Mouse (Mus musculus) forebrain, embryonic 15.5 days (tissue): ENCODE measurements at regions not wholly inside any gene's neighbourhood (a gene's known extent, or its start where the extent isn't known, plus 50 kb on each side); places are given as distances from the start of the nearest gene placed in this dataset.

Experiments used
- ATAC-seq: fragments of 200-750 bp; cut with Nextera tagmentation; replicated peaks from 2 replicates; pipeline ENCODE4 v1.8.0; 2017; ENCODE audit warnings: mild to moderate bottlenecking, moderate TSS enrichment, moderate library complexity
- H3K27ac ChIP-seq: fragments of 300-500 bp; sonication (generic); replicated peaks from 2 replicates; pipeline ENCODE4 v1.5.1; 2015; ENCODE audit warnings: mild to moderate bottlenecking, inconsistent platforms
- H3K27me3 ChIP-seq: fragments of 300-500 bp; sonication (generic); 2 replicates; pipeline ENCODE4 v1.6.1; 2015; ENCODE audit warnings: inconsistent platforms
- H3K36me3 ChIP-seq: fragments of 300-500 bp; sonication (generic); 2 replicates; pipeline ENCODE4 v1.6.1; 2015; ENCODE audit warnings: mild to moderate bottlenecking, inconsistent platforms
- H3K4me1 ChIP-seq: fragments of 300-500 bp; sonication (generic); 2 replicates; pipeline ENCODE4 v1.6.1; 2015; ENCODE audit warnings: inconsistent platforms
- H3K4me2 ChIP-seq: fragments of 300-500 bp; sonication (generic); replicated peaks from 2 replicates; pipeline ENCODE4 v1.6.1; 2015; ENCODE audit warnings: mild to moderate bottlenecking, inconsistent platforms
- H3K4me3 ChIP-seq: fragments of 300-500 bp; sonication (generic); 2 replicates; pipeline ENCODE4 v1.5.1; 2015; ENCODE audit warnings: mild to moderate bottlenecking, inconsistent platforms
- H3K9ac ChIP-seq: fragments of 300-500 bp; sonication (generic); replicated peaks from 2 replicates; pipeline ENCODE4 v1.6.1; 2015; ENCODE audit warnings: mild to moderate bottlenecking, inconsistent platforms
- H3K9me3 ChIP-seq: fragments of 300-500 bp; sonication (generic); 2 replicates; pipeline ENCODE4 v1.6.1; 2016; ENCODE audit warnings: inconsistent platforms
- WGBS: fragments of 180-500 bp; shearing (Covaris S2); methylation state at CpG from one replicate; pipeline ENCODE4 v1.1.7; 2015; ENCODE audit warnings: mixed read lengths; 5-methylcytosine and 5-hydroxymethylcytosine counted together

DNA sequence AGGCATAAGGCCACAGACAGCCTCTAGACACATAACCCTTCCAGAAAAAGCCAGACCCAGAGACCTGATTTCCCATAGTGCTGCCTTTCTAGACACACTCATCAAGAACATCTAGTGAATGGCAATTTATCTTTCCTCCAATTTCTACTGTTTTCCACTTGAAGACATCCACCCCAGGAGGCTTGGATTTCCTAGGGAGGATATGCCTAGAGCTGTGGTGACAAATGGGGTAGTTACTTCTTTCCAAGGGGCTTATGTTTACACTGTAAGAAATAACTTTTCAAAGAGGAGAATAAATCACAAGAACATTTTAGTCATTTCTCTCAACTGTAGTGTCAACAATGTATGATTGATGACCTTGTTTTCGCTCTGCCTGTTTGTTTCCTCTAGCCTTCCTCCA is 124.2 kb upstream of the St6gal2 start:
- no peaks in the 10 kb centered on the region for H3K36me3 ChIP-seq
- 89% methylated on average over 1 of the region's 1 CpGs for WGBS
- no peaks in the 10 kb centered on the region for H3K9me3 ChIP-seq
- no peak overlapping the region for H3K4me2 ChIP-seq
- H3K27ac ChIP-seq: no peak overlapping the region
- ATAC-seq: no peak
- H3K4me3 ChIP-seq: no peak overlapping the region
- no peak overlapping the region for H3K9ac ChIP-seq
- H3K4me1 ChIP-seq: no peaks in the 10 kb centered on the region
- H3K27me3 ChIP-seq: no peaks in the 10 kb centered on the region

DNA sequence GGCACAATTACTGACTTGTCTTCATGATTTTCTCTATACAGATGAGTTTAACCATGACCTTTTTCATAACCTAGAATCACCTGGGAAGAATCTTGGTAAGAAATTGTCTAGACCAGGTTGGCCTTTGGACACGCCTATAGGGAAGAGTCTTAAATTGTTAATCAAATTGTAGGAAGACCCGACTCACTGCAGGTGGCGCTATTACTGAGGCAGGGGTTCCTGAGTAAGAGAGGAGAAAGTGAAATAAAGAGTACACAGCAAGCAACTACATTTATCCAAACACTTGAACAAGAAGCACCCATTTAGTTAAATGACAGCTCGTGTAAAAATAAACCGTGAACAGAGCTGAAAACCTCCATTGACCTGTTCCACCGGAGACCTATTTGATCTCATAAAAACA is 85.9 kb upstream of the St6gal2 start:
- 86% methylated on average over 6 of the region's 6 CpGs for WGBS
- Histone ChIP-seq H3K4me3 (no peak overlapping the region), H3K4me2 (no peak overlapping the region), H3K9me3 (no peaks in the 10 kb centered on the region), H3K4me1 (no peaks in the 10 kb centered on the region), H3K27ac (no peak overlapping the region), H3K27me3 (no peaks in the 10 kb centered on the region), H3K36me3 (no peaks in the 10 kb centered on the region), H3K9ac (no peak overlapping the region)
- ATAC-seq: no peak

DNA sequence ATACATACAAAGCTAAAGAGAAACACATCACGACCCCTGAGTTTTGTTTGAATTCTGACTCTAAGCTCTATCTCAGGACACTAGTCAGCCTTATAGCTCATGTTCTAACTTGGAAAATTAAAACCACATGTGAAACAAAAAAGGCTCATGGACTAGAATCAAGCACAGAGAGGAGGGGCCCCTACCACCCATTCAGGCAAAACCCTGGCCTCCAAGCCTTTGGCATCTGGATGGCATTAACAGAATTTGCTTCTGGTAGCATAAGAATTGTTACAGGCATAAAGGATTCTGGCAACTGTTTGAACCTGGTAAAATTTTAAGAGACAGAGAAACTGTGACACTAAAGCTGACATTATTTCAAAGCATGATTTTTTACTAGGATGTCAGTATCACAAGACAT is 78.1 kb upstream of the St6gal2 start:
- ATAC-seq: peak; percentile 53; the same call in 1 of the 2 replicates
- H3K4me1 ChIP-seq: 0 out of 2 replicates have a peak, but pooled peaks cover 5% of the 10 kb centered on the region
- WGBS: 88% methylated on average over 1 of the region's 1 CpGs
- H3K9ac ChIP-seq: no peak overlapping the region
- no peaks in the 10 kb centered on the region for H3K36me3 ChIP-seq
- H3K4me3 ChIP-seq: no peak overlapping the region
- no peaks in the 10 kb centered on the region for H3K9me3 ChIP-seq
- H3K27me3 ChIP-seq: no peaks in the 10 kb centered on the region
- no peak overlapping the region for H3K4me2 ChIP-seq
- peak overlapping the region; percentile 47 for H3K27ac ChIP-seq

DNA sequence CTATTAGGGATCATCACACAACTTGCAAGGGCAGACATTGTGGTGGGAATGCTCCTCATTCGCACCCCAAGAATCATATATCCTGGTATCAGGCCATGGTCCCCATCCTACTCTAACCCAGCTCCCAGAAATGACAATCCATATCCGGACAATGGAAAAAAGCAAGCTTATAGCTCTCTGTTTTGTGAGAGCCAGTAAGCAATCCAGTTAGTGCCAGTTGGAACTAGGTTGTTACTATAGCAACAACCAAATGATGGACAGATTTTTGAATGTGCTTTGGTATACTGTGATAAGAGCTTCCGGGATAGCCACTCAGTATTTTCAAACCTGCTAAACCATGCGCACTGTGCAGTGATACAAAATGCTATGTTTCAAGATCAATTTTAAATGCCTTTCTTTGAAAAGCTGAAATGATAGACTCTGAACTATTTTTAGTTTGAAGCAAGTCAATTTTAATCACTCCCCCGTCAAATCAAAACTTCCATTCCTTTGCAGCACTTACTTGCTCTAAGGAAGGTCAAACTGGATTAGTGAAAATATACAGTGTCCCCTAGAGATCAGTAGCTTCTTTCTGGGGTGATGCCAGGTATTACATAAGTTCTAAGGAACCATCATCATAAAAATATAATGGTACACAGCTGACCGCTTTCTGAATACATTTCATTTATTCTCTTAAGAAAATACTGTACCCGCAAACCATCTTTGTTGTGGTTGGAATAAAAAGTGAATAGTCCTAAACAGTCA is 77.5 kb upstream of the St6gal2 start:
- H3K4me1 ChIP-seq: 0 out of 2 replicates have a peak, but pooled peaks cover 5% of the 10 kb centered on the region
- H3K27ac ChIP-seq: peak overlapping the region; percentile 47
- no peak overlapping the region for H3K9ac ChIP-seq
- no peaks in the 10 kb centered on the region for H3K36me3 ChIP-seq
- no peaks in the 10 kb centered on the region for H3K9me3 ChIP-seq
- WGBS: 76% methylated on average over 7 of the region's 7 CpGs
- H3K27me3 ChIP-seq: no peaks in the 10 kb centered on the region
- no peak overlapping the region for H3K4me2 ChIP-seq
- H3K4me3 ChIP-seq: no peak overlapping the region
- peak; percentile 95 for ATAC-seq
